10 mouse cellular contexts compared by ENCODE assay signal in genomic region chr11:116282089-116282488, GRCm38 (mm10). TPM values are rescaled to one million over a fixed set of nuclear protein-coding genes. Genes with fewer than 3 reads are reported as not detected.
DNase-seq lines count a peak whose midpoint lies in the region; ATAC-seq and TF ChIP-seq lines count a peak whose summit lies in the region.
"Had no signal": no experiment of that assay in that cellular context is flagged by ENCODE, and none has a peak within 500 bp of the region (broad histone marks: within the 10 kb centered on the region; RNA-seq: fewer than 3 reads in every experiment).

No protein-coding gene starts in this region.

- H3K27me3 ChIP-seq in lung, postnatal 0 days (replicated peaks; ENCODE audit: insufficient read depth, low read length) = peaks cover 35% of the 10 kb centered on the region
- peaks cover 51% of the 10 kb centered on the region for H3K27me3 ChIP-seq in stomach, embryonic 15.5 days (replicated peaks)

- WGBS in lung, postnatal 0 days = 3% methylated on average over 11 of the region's 11 CpGs
- 1% methylated on average over 11 of the region's 11 CpGs for WGBS in stomach, embryonic 15.5 days

- peak; percentile 36 for DNase-seq in lung, postnatal 0 days (ENCODE audit: low spot score)
- no peak for DNase-seq in lung, postnatal 10 days
- DNase-seq in kidney, postnatal 36 days = peak; percentile 53 to 61
- no peak for DNase-seq in right cerebral cortex, postnatal 4 days
- no peak for DNase-seq in cerebellum, postnatal 36 days
- no peak for DNase-seq in frontal cortex, postnatal 10 days (ENCODE audit: low spot score in 2 of 2)

- no peak for TF ChIP-seq EP300 in lung, postnatal 0 days (IDR thresholded peaks at IDR 0.05)

- peaks cover 5% of the 10 kb centered on the region; the same call in 1 of the 2 replicates for H3K4me1 ChIP-seq in lung, postnatal 0 days (ENCODE audit: insufficient read depth, low read depth, low read length)
- H3K4me1 ChIP-seq in stomach, embryonic 15.5 days = peaks cover 22% of the 10 kb centered on the region

- no peaks in the 10 kb centered on the region for H3K9me3 ChIP-seq in lung, postnatal 0 days (ENCODE audit: low read length)
- no peaks in the 10 kb centered on the region for H3K9me3 ChIP-seq in stomach, embryonic 15.5 days

- peak; percentile 42 for TF ChIP-seq CTCF in lung, postnatal 0 days (IDR thresholded peaks at IDR 0.05)

- H3K27ac ChIP-seq in lung, postnatal 0 days (ENCODE audit: low read length) = no peak overlapping the region
- no peak overlapping the region for H3K27ac ChIP-seq in stomach, embryonic 15.5 days

- H3K4me3 ChIP-seq in lung, postnatal 0 days (ENCODE audit: low read depth, low read length) = no peak overlapping the region
- no peak overlapping the region; the same call in 1 of the 2 replicates for H3K4me3 ChIP-seq in stomach, embryonic 15.5 days (replicated peaks)

- ATAC-seq in lung, postnatal 0 days = no peak
- peak; percentile 48 for ATAC-seq in granulocyte monocyte progenitor cell, adult 5-6 weeks (replicated peaks; ENCODE audit: poor library complexity, severe bottlenecking)
- ATAC-seq in stomach, embryonic 15.5 days (ENCODE audit: insufficient read depth, low FRiP score, low read depth) = no peak

- no peak overlapping the region for H3K4me2 ChIP-seq in lung, postnatal 0 days (replicated peaks; ENCODE audit: low read depth, low read length)
- H3K4me2 ChIP-seq in stomach, embryonic 15.5 days = peak overlapping the region; percentile 59; the same call in 1 of the 2 replicates

- H3K36me3 ChIP-seq in lung, postnatal 0 days (ENCODE audit: insufficient read depth, low read length) = no peaks in the 10 kb centered on the region
- H3K36me3 ChIP-seq in stomach, embryonic 15.5 days = no peaks in the 10 kb centered on the region

- H3K9ac ChIP-seq in lung, postnatal 0 days (replicated peaks; ENCODE audit: low read depth) = no peak overlapping the region
- H3K9ac ChIP-seq in stomach, embryonic 15.5 days = no peak overlapping the region

RNA-seq across cellular contexts. Expression of gene Galr2, which starts 1.4 kb away (rescaled TPM):
- polyA plus RNA-seq in lung, postnatal 0 days (2015; fragmentation: Nextera tagmentation; extraction: Ambion mirVana) = 0.11 TPM in 1 of 2 replicates, not detected in the other
- not detected in 2 replicates for total RNA-seq in granulocyte monocyte progenitor cell, adult 5-6 weeks (2014; fragmentation: Nextera tagmentation)
- 0.09 TPM in 1 of 2 replicates, not detected in the other for total RNA-seq in granulocyte monocyte progenitor cell, adult 5-6 weeks (2017)
- 0.15 and 0.35 TPM in 2 replicates for polyA plus RNA-seq in stomach, embryonic 15.5 days (2015; fragmentation: Nextera tagmentation; extraction: Ambion mirVana)
- total RNA-seq: layer of hippocampus, postnatal 25 days had no signal
- polyA plus RNA-seq: cortical plate, adult 2 months had no signal

RNA-seq across cellular contexts. Expression of gene Srp68, which starts 8.1 kb away (rescaled TPM):
- 43.0 and 47.4 TPM in 2 replicates for polyA plus RNA-seq in lung, postnatal 0 days (2015; fragmentation: Nextera tagmentation; extraction: Ambion mirVana)
- total RNA-seq in granulocyte monocyte progenitor cell, adult 5-6 weeks (2014; fragmentation: Nextera tagmentation) = 104 and 123 TPM in 2 replicates
- 75.2 and 75.7 TPM in 2 replicates for total RNA-seq in granulocyte monocyte progenitor cell, adult 5-6 weeks (2017)
- polyA plus RNA-seq in stomach, embryonic 15.5 days (2015; fragmentation: Nextera tagmentation; extraction: Ambion mirVana) = 89.5 and 101 TPM in 2 replicates

RNA-seq across cellular contexts. Expression of gene Exoc7, which starts 24.9 kb away (rescaled TPM):
- 41.3 and 41.9 TPM in 2 replicates for polyA plus RNA-seq in lung, postnatal 0 days (2015; fragmentation: Nextera tagmentation; extraction: Ambion mirVana)
- total RNA-seq in granulocyte monocyte progenitor cell, adult 5-6 weeks (2014; fragmentation: Nextera tagmentation) = 23.0 and 45.3 TPM in 2 replicates
- total RNA-seq in granulocyte monocyte progenitor cell, adult 5-6 weeks (2017) = 30.1 and 36.6 TPM in 2 replicates
- 52.3 and 52.9 TPM in 2 replicates for polyA plus RNA-seq in stomach, embryonic 15.5 days (2015; fragmentation: Nextera tagmentation; extraction: Ambion mirVana)

RNA-seq across cellular contexts. Expression of gene Evpl, which starts 44.2 kb away (rescaled TPM):
- polyA plus RNA-seq in lung, postnatal 0 days (2015; fragmentation: Nextera tagmentation; extraction: Ambion mirVana) = 2.9 and 4.2 TPM in 2 replicates
- 0.13 and 0.58 TPM in 2 replicates for total RNA-seq in granulocyte monocyte progenitor cell, adult 5-6 weeks (2014; fragmentation: Nextera tagmentation)
- 1.5 and 1.7 TPM in 2 replicates for total RNA-seq in granulocyte monocyte progenitor cell, adult 5-6 weeks (2017)
- polyA plus RNA-seq in stomach, embryonic 15.5 days (2015; fragmentation: Nextera tagmentation; extraction: Ambion mirVana) = 9.8 and 17.0 TPM in 2 replicates

RNA-seq across cellular contexts. Expression of gene Foxj1, which starts 53.1 kb away (rescaled TPM):
- polyA plus RNA-seq in lung, postnatal 0 days (2015; fragmentation: Nextera tagmentation; extraction: Ambion mirVana) = 39.8 and 44.9 TPM in 2 replicates
- total RNA-seq in granulocyte monocyte progenitor cell, adult 5-6 weeks (2014; fragmentation: Nextera tagmentation) = not detected in 2 replicates
- not detected in 2 replicates for total RNA-seq in granulocyte monocyte progenitor cell, adult 5-6 weeks (2017)
- polyA plus RNA-seq in stomach, embryonic 15.5 days (2015; fragmentation: Nextera tagmentation; extraction: Ambion mirVana) = 0.97 and 1.1 TPM in 2 replicates

Comparison
In these comparisons a context has a peak if more than half of its experiments do, and no peak if none do; other contexts are left out.
1. DNase-seq: peak in lung, postnatal 0 days (single experiment) and kidney, postnatal 36 days (2 of 2); none in lung, postnatal 10 days (single experiment), right cerebral cortex, postnatal 4 days (single experiment), cerebellum, postnatal 36 days (0 of 2) and frontal cortex, postnatal 10 days (0 of 2).